Mouse (Mus musculus) heart, postnatal 0 days (tissue): ENCODE measurements around the gene Slf2.

ENCODE experiments used
- CTCF ChIP-seq: IDR thresholded peaks from 2 replicates; pipeline ENCODE4 v1.5.1; 2016; ENCODE audit warnings: antibody characterized with exemption, control low read depth, low read depth
- EP300 ChIP-seq: IDR thresholded peaks from 2 replicates; pipeline ENCODE4 v1.6.1; 2016; ENCODE audit warnings: antibody characterized with exemption, low read depth

- TF ChIP-seq CTCF, result peak; percentile 84
- no peak for TF ChIP-seq EP300
These were observed 43.2 kb upstream of the Slf2 start for GRCm38 (mm10) chr19:44887679-44888235.
